Mouse (Mus musculus) heart, embryonic 14.5 days (tissue): ENCODE measurements around the gene Snx29. TPM values are rescaled to one million over a fixed set of nuclear protein-coding genes. Genes with fewer than 3 reads are reported as not detected.

Experiments used
- ATAC-seq: fragments of 200-750 bp; cut with Nextera tagmentation; 2 replicates; pipeline ENCODE4 v1.8.0; 2017; ENCODE audit warnings: low read depth, moderate TSS enrichment; ENCODE audit not compliant: insufficient number of reproducible peaks, insufficient read depth, low FRiP score
- H3K27ac ChIP-seq, 2 experiments: fragments of 200-500 bp in 1 of 2; fragments of 300-500 bp in 1 of 2; sonication (generic) in 1 of 2; replicated peaks in 1 of 2; 2 replicates each; pipeline ENCODE4 v1.5.1; 2012 to 2014; ENCODE audit warnings: low read depth in 2 of 2, low read length in 2 of 2, control low read depth in 1 of 2, mild to moderate bottlenecking in 1 of 2, mixed read lengths in 1 of 2; ENCODE audit not compliant: control insufficient read depth in 1 of 2, insufficient read depth in 1 of 2
- H3K27me3 ChIP-seq: fragments of 300-500 bp; sonication (generic); 2 replicates; pipeline ENCODE4 v1.6.1; 2014; ENCODE audit warnings: mild to moderate bottlenecking, low read length, control low read depth; ENCODE audit not compliant: control insufficient read depth, insufficient read depth
- H3K36me3 ChIP-seq: fragments of 300-500 bp; sonication (generic); 2 replicates; pipeline ENCODE4 v1.6.1; 2014; ENCODE audit warnings: mild to moderate bottlenecking, control low read depth, low read length, mixed read lengths; ENCODE audit not compliant: control insufficient read depth, insufficient read depth
- H3K4me1 ChIP-seq, 2 experiments: fragments of 200-500 bp in 1 of 2; fragments of 300-500 bp in 1 of 2; sonication (generic) in 1 of 2; 2 replicates each; pipeline ENCODE4 v1.6.1; 2012 to 2014; ENCODE audit warnings: low read length in 2 of 2, control low read depth in 1 of 2, mixed read lengths in 1 of 2; ENCODE audit not compliant: control insufficient read depth in 2 of 2, insufficient read depth in 2 of 2
- H3K4me2 ChIP-seq: fragments of 300-500 bp; sonication (generic); 2 replicates; pipeline ENCODE4 v1.6.1; 2014; ENCODE audit warnings: mild to moderate bottlenecking, low read length
- H3K4me3 ChIP-seq, 2 experiments: fragments of 200-500 bp in 1 of 2; fragments of 300-500 bp in 1 of 2; sonication (generic) in 1 of 2; 2 replicates each; pipeline ENCODE4 v1.5.1; 2012 to 2014; ENCODE audit warnings: low read length in 2 of 2, mild to moderate bottlenecking in 2 of 2, control low read depth in 1 of 2, low read depth in 1 of 2, moderate library complexity in 1 of 2; ENCODE audit not compliant: control insufficient read depth in 1 of 2, insufficient read depth in 1 of 2
- H3K9ac ChIP-seq: fragments of 300-500 bp; sonication (generic); 2 replicates; pipeline ENCODE4 v1.6.1; 2014; ENCODE audit warnings: mild to moderate bottlenecking, low read length
- H3K9me3 ChIP-seq: fragments of 300-500 bp; sonication (generic); 2 replicates; pipeline ENCODE4 v1.6.1; 2016; ENCODE audit warnings: low read length, control low read depth; ENCODE audit not compliant: control insufficient read depth
- WGBS: fragments of 180-500 bp; shearing (Covaris S2); extraction: QIAGEN DNeasy Blood & Tissue Kit; methylation state at CpG from one replicate; pipeline ENCODE4 v1.1.7; 2014; 5-methylcytosine and 5-hydroxymethylcytosine counted together
- polyA plus RNA-seq: library from polyadenylated mRNA; unstranded; fragments of >200 nt; fragmentation: Nextera tagmentation; extraction: Ambion mirVana; gene quantifications from 2 replicates; pipeline ENCODE4 v1.2.1, GENCODE M21; 2014

The Snx29 gene
- polyA plus RNA-seq, 1 experiment from 2014 or later = 7.7 TPM

DNA sequence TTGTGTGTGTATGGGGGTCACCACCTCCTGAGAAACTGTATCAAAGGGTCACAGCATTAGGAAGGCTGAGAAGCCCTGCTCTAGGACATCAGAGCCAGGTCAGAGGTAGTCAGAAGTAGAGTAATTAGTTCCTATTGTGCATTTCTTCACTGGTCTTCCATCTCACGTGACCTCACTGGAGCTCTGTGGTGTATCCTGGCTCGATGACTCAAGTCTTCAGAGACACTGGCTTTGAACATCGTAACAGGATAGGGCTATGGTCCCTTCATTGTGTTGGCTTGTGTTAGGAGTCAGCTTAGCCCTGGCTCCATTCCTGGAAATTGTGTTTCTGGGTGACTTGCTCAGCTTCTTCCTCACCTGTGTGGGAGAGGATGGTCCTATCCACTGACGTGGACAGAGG, 126.6 kb downstream of the Snx29 start:
- no peak overlapping the region for H3K4me2 ChIP-seq
- 0 out of 2 replicates have a peak, but pooled peaks cover 3% of the 10 kb centered on the region for H3K36me3 ChIP-seq
- 80% methylated on average over 4 of the region's 4 CpGs for WGBS
- H3K27me3 ChIP-seq = no peaks in the 10 kb centered on the region
- no peak overlapping the region for H3K4me3 ChIP-seq
- peaks cover 0 to 3% of the 10 kb centered on the region in 2 experiments; a peak in 1 of 4 replicates for H3K4me1 ChIP-seq
- H3K9me3 ChIP-seq = no peaks in the 10 kb centered on the region
- no peak overlapping the region for H3K27ac ChIP-seq
- ATAC-seq = no peak
- H3K9ac ChIP-seq = no peak overlapping the region

DNA sequence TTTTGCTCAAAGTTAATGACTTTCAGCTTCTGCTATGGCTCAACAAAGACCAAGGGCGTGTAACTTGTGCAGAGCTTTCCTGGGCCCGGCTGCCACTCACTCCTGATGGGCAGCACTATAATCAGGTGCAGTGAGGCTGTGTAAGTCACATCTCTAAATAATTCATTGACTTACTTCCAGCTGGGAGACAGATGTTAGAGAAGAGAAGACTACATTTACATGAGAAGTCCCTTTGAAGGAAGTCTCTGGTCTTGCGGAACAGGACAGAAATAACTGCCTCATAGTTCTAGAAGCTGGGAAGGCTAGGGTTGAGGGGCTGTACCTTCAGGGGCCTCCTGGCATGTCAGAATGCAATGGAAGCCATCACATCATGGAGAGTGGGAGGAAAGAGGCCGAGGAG, 127.9 kb downstream of the Snx29 start:
- WGBS = 86% methylated on average over 4 of the region's 4 CpGs
- Histone ChIP-seq H3K4me3 (no peak overlapping the region), H3K4me1 (no peaks in the 10 kb centered on the region), H3K4me2 (no peak overlapping the region), H3K36me3 (0 out of 2 replicates have a peak, but pooled peaks cover 7% of the 10 kb centered on the region), H3K9me3 (no peaks in the 10 kb centered on the region), H3K27me3 (no peaks in the 10 kb centered on the region), H3K9ac (no peak overlapping the region), H3K27ac (no peak overlapping the region)
- no peak for ATAC-seq

DNA sequence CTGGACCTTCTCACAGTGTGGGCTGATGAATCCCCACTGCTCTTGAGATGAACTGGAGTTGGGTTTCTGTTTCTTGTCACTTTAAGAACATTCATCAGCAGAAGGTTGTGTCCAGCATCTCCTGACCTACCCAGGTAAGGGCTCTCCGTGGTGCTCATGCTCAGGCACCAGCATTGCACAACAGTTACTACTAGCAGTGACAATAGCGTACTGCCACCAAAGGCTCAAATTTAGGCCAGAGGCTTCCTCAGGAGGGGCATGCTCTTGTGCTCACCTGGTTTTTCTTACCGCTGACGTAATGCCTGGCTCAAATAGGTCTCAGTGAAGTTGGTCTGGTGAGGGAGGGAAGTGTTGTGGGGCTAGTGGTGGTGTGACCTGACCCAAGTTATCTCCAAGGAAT, 132.2 kb downstream of the Snx29 start:
- no peak overlapping the region for H3K4me2 ChIP-seq
- 0 out of 2 replicates have a peak, but pooled peaks cover 7% of the 10 kb centered on the region for H3K36me3 ChIP-seq
- no peaks in the 10 kb centered on the region for H3K4me1 ChIP-seq
- H3K27me3 ChIP-seq = no peaks in the 10 kb centered on the region
- H3K9me3 ChIP-seq = no peaks in the 10 kb centered on the region
- H3K27ac ChIP-seq = no peak overlapping the region
- WGBS = 93% methylated on average over 4 of the region's 4 CpGs
- ATAC-seq = no peak
- no peak overlapping the region for H3K9ac ChIP-seq
- no peak overlapping the region for H3K4me3 ChIP-seq

DNA sequence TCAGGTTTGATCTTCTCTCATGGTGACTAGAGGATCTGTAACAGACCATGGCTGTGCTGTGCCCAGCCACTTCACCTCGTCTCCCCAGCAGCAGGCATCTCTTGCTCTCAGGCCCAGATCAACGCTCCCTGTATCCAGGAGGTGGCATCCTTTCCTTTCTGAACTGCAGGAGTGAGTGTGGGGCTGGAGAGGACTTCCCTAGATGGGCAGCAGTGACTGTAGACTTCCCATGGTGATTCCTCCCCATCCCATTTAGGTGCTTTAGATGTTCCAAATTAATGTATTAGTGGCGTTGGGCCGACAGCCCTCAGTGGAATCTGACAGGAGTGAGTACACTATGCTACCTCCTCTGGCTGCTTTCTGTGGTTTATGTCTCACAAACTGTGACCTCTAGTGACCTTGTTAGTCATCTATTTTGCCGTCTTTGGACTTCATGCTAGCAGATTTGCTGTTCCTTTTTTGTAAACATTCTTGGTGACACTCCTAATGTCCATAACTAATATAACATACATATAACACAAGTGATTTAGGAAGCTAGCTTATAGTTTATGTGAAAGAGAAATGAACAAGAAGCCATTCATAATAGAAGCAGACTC, 132.9 kb downstream of the Snx29 start:
- no peak for ATAC-seq
- 54% methylated on average over 5 of the region's 5 CpGs for WGBS
- H3K27ac ChIP-seq = 0 out of 4 replicates have a peak overlapping the region, but pooled peaks of 1 of the 2 experiments have one; percentile 24

GRCm38 (mm10) chr16:11456141-11456645, 133.5 kb downstream of the Snx29 start:
- 0 out of 4 replicates have a peak overlapping the region, but pooled peaks of 1 of the 2 experiments have one; percentile 24 for H3K27ac ChIP-seq
- H3K9ac ChIP-seq = no peak overlapping the region
- 80% methylated on average over 5 of the region's 5 CpGs for WGBS

More for the DNA sequence above, 132.9 kb downstream of the Snx29 start:
- no peak overlapping the region for H3K4me2 ChIP-seq
- H3K36me3 ChIP-seq = 0 out of 2 replicates have a peak, but pooled peaks cover 7% of the 10 kb centered on the region
- no peak overlapping the region for H3K9ac ChIP-seq
- H3K27me3 ChIP-seq = no peaks in the 10 kb centered on the region
- H3K4me1 ChIP-seq = peaks cover 3 to 6% of the 10 kb centered on the region in 2 experiments
- H3K9me3 ChIP-seq = no peaks in the 10 kb centered on the region
- no peak overlapping the region for H3K4me3 ChIP-seq

DNA sequence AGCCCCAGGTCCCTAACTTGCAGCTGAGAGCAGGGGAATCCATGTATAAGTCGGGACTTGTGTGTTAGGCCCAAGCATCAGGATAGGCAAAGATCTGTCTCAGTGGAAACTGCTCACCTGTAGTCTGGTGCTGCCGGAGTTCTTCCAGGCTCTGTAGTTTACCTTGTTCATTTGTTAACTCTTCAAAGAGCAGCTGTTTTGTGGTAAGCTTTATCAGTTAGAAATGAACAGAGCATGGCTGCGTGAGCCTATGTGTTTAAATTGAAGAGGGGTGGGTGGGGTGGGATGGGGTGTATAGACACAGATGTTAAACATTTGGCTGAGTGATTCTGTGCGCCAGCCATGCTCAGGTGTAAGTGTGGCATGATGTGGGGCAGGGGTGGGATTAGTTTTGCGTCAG, 134.4 kb downstream of the Snx29 start:
- Histone ChIP-seq H3K4me3 (no peak overlapping the region), H3K4me1 (peaks cover 14 to 21% of the 10 kb centered on the region in 2 experiments), H3K4me2 (no peak overlapping the region), H3K9ac (no peak overlapping the region), H3K36me3 (0 out of 2 replicates have a peak, but pooled peaks cover 7% of the 10 kb centered on the region), H3K27ac (no peak overlapping the region), H3K9me3 (no peaks in the 10 kb centered on the region), H3K27me3 (no peaks in the 10 kb centered on the region)
- ATAC-seq = no peak
- 88% methylated on average over 5 of the region's 5 CpGs for WGBS

More at GRCm38 (mm10) chr16:11456141-11456645, 133.5 kb downstream of the Snx29 start:
- Histone ChIP-seq H3K27me3 (no peaks in the 10 kb centered on the region), H3K4me1 (peaks cover 7 to 12% of the 10 kb centered on the region in 2 experiments), H3K36me3 (0 out of 2 replicates have a peak, but pooled peaks cover 7% of the 10 kb centered on the region), H3K4me2 (no peak overlapping the region), H3K9me3 (no peaks in the 10 kb centered on the region), H3K4me3 (no peak overlapping the region)
- ATAC-seq = no peak

DNA sequence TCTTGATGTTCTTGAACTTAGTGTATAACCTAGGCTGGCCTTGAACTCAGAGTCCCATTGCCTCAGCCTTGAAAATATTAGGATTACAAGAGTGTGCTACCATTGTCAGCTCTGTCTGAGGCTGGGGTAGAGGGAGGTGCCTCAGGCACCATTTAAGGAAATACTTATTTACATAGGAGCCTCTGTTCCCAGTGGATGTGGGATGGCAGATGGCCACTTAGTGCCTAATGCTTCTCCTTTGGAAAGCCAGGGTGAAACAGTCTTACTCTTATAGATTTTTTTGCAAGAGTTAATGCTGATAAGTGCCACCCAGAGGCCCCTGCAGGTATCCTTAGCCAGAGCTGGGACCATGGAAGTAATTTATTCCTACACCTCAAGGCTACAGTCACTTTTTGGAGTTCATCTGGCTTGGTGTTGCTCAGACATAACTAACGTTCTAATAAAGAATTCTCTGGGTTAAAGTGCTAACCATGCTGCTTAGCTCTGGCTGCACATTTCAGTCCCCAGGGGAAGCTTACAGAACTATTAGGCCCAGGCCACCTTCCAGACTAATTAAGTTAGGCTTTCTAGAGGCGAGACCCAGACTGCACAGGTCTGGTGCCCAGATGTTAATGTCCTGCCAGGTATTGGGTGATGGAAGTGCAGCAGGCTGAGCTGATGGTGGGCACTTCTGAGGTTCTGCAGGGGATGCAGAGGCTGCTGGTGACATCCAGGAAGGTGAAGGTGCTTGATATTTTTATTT, 135.1 kb downstream of the Snx29 start:
- H3K9me3 ChIP-seq = no peaks in the 10 kb centered on the region
- 0 out of 2 replicates have a peak, but pooled peaks cover 7% of the 10 kb centered on the region for H3K36me3 ChIP-seq
- H3K27me3 ChIP-seq = no peaks in the 10 kb centered on the region
- H3K4me3 ChIP-seq = no peak overlapping the region
- 71% methylated on average over 2 of the region's 2 CpGs for WGBS
- no peak overlapping the region for H3K4me2 ChIP-seq
- H3K9ac ChIP-seq = no peak overlapping the region
- ATAC-seq = no peak
- no peak overlapping the region for H3K27ac ChIP-seq
- H3K4me1 ChIP-seq = peaks cover 18 to 28% of the 10 kb centered on the region in 2 experiments
